Mouse (Mus musculus) kidney, embryonic 16.5 days (tissue): ENCODE measurements around the gene Krtap12-1. TPM values are rescaled to one million over a fixed set of nuclear protein-coding genes. Genes with fewer than 3 reads are reported as not detected.
"Not testable (repeated sequence)": the region's sequence is repeated elsewhere in the genome, so short reads cannot be mapped to it uniquely, and the experiment has no call there.

Source experiments
- ATAC-seq: fragments of 200-750 bp; cut with Nextera tagmentation; 2 replicates; pipeline ENCODE4 v1.8.0; 2017; ENCODE audit warnings: moderate TSS enrichment; ENCODE audit not compliant: low FRiP score, low TSS enrichment
- H3K27ac ChIP-seq: fragments of 300-500 bp; sonication (generic); 2 replicates; pipeline ENCODE4 v1.5.1; 2014; ENCODE audit warnings: low read length
- H3K27me3 ChIP-seq: fragments of 300-500 bp; sonication (generic); 2 replicates; pipeline ENCODE4 v1.6.1; 2014; ENCODE audit warnings: low read length, control low read depth, mixed read lengths; ENCODE audit not compliant: insufficient read depth
- H3K36me3 ChIP-seq: fragments of 300-500 bp; sonication (generic); 2 replicates; pipeline ENCODE4 v1.6.1; 2014; ENCODE audit warnings: low read length, control low read depth, mixed read lengths; ENCODE audit not compliant: insufficient read depth
- H3K4me1 ChIP-seq: fragments of 300-500 bp; sonication (generic); 2 replicates; pipeline ENCODE4 v1.6.1; 2014; ENCODE audit warnings: low read length, control low read depth, mixed read lengths; ENCODE audit not compliant: insufficient read depth
- H3K4me2 ChIP-seq: fragments of 300-500 bp; sonication (generic); replicated peaks from 2 replicates; pipeline ENCODE4 v1.6.1; 2014; ENCODE audit warnings: low read depth, low read length
- H3K4me3 ChIP-seq: fragments of 300-500 bp; sonication (generic); 2 replicates; pipeline ENCODE4 v1.5.1; 2014; ENCODE audit warnings: mild to moderate bottlenecking, low read length
- H3K9ac ChIP-seq: fragments of 300-500 bp; sonication (generic); replicated peaks from 2 replicates; pipeline ENCODE4 v1.6.1; 2014; ENCODE audit warnings: low read length
- H3K9me3 ChIP-seq: fragments of 300-500 bp; sonication (generic); 2 replicates; pipeline ENCODE4 v1.6.1; 2016; ENCODE audit warnings: low read length, control low read depth
- WGBS: fragments of 180-500 bp; shearing (Covaris S2); extraction: QIAGEN DNeasy Blood & Tissue Kit; methylation state at CpG from one replicate; pipeline ENCODE4 v1.1.7; 2014; 5-methylcytosine and 5-hydroxymethylcytosine counted together
- polyA plus RNA-seq: library from polyadenylated mRNA; unstranded; fragments of >200 nt; fragmentation: Nextera tagmentation; extraction: Ambion mirVana; gene quantifications from 2 replicates; pipeline ENCODE4 v1.2.1, GENCODE M21; 2015

Krtap12-1 gene
- not detected in 2 replicates for polyA plus RNA-seq

GRCm38 (mm10) chr10:77720299-77720698, at the start of gene Krtap12-1:
Gene Krtap12-1, plus strand, starts transcription at chr10:77720599.
- not testable (repeated sequence) for H3K36me3 ChIP-seq, H3K4me2 ChIP-seq, ATAC-seq, H3K4me3 ChIP-seq, H3K27me3 ChIP-seq, H3K4me1 ChIP-seq, H3K9ac ChIP-seq, H3K27ac ChIP-seq, H3K9me3 ChIP-seq
- WGBS: 85% methylated on average over 1 of the region's 1 CpGs

GRCm38 (mm10) chr10:77670710-77671109, 49.7 kb upstream of the Krtap12-1 start:
- Histone ChIP-seq H3K27ac (no peak overlapping the region), H3K4me3 (no peak overlapping the region), H3K9ac (no peak overlapping the region)

GRCm38 (mm10) chr10:77671519-77671918, 48.9 kb upstream of the Krtap12-1 start:
- H3K4me2 ChIP-seq: no peak overlapping the region
- no peaks in the 10 kb centered on the region for H3K36me3 ChIP-seq
- H3K27me3 ChIP-seq: peaks cover 4% of the 10 kb centered on the region
- 58% methylated on average over 4 of the region's 4 CpGs for WGBS
- H3K27ac ChIP-seq: no peak overlapping the region
- no peak for ATAC-seq
- H3K9ac ChIP-seq: no peak overlapping the region
- H3K9me3 ChIP-seq: no peaks in the 10 kb centered on the region
- H3K4me3 ChIP-seq: no peak overlapping the region
- no peaks in the 10 kb centered on the region for H3K4me1 ChIP-seq

More at GRCm38 (mm10) chr10:77670710-77671109, 49.7 kb upstream of the Krtap12-1 start:
- no peaks in the 10 kb centered on the region for H3K27me3 ChIP-seq
- WGBS: 78% methylated on average over 4 of the region's 4 CpGs
- H3K4me2 ChIP-seq: no peak overlapping the region
- no peaks in the 10 kb centered on the region for H3K4me1 ChIP-seq
- H3K9me3 ChIP-seq: no peaks in the 10 kb centered on the region
- no peak for ATAC-seq
- H3K36me3 ChIP-seq: no peaks in the 10 kb centered on the region

- WGBS: 52% methylated on average over 13 of the region's 13 CpGs
- no peaks in the 10 kb centered on the region for H3K9me3 ChIP-seq
- no peak overlapping the region for H3K9ac ChIP-seq
- no peak overlapping the region for H3K4me2 ChIP-seq
- H3K4me1 ChIP-seq: peaks cover 8% of the 10 kb centered on the region
- H3K27ac ChIP-seq: no peak overlapping the region
- H3K27me3 ChIP-seq: peaks cover 25% of the 10 kb centered on the region
- no peaks in the 10 kb centered on the region for H3K36me3 ChIP-seq
- no peak overlapping the region for H3K4me3 ChIP-seq
- no peak for ATAC-seq
Measured at GRCm38 (mm10) chr10:77673765-77674164, 46.6 kb upstream of the Krtap12-1 start.

- Histone ChIP-seq H3K9me3 (no peaks in the 10 kb centered on the region), H3K9ac (0 out of 2 replicates have a peak overlapping the region, but pooled peaks have one; percentile 3), H3K36me3 (no peaks in the 10 kb centered on the region), H3K27ac (no peak overlapping the region), H3K4me2 (peak overlapping the region; percentile 50), H3K4me1 (peaks cover 8% of the 10 kb centered on the region), H3K27me3 (peaks cover 29% of the 10 kb centered on the region), H3K4me3 (peak overlapping the region; percentile 38)
- under 1% methylated on average over 35 of the region's 35 CpGs for WGBS
- ATAC-seq: no peak
Measured at GRCm38 (mm10) chr10:77677562-77677961, 42.8 kb upstream of the Krtap12-1 start.

GRCm38 (mm10) chr10:77682994-77683393, 37.4 kb upstream of the Krtap12-1 start:
- Histone ChIP-seq H3K4me2 (no peak overlapping the region), H3K4me3 (no peak overlapping the region), H3K27ac (no peak overlapping the region), H3K4me1 (0 out of 2 replicates have a peak, but pooled peaks cover 2% of the 10 kb centered on the region), H3K36me3 (no peaks in the 10 kb centered on the region), H3K9ac (no peak overlapping the region), H3K27me3 (peaks cover 47% of the 10 kb centered on the region), H3K9me3 (no peaks in the 10 kb centered on the region)
- 85% methylated on average over 7 of the region's 7 CpGs for WGBS
- ATAC-seq: no peak

- H3K4me2 ChIP-seq: no peak overlapping the region
- ATAC-seq: no peak
- H3K9ac ChIP-seq: no peak overlapping the region
- no peak overlapping the region for H3K4me3 ChIP-seq
- WGBS: 32% methylated on average over 8 of the region's 8 CpGs
- H3K27me3 ChIP-seq: peaks cover 37% of the 10 kb centered on the region
- H3K27ac ChIP-seq: no peak overlapping the region
- H3K36me3 ChIP-seq: no peaks in the 10 kb centered on the region
- 0 out of 2 replicates have a peak, but pooled peaks cover 2% of the 10 kb centered on the region for H3K4me1 ChIP-seq
- H3K9me3 ChIP-seq: no peaks in the 10 kb centered on the region
Measured at GRCm38 (mm10) chr10:77684181-77684580, 36.2 kb upstream of the Krtap12-1 start.

- H3K27ac ChIP-seq: no peak within 1 kb of the TSS
Measured at GRCm38 (mm10) chr10:77685895-77686664, 34.3 kb upstream of the Krtap12-1 start, which contains the start of gene Tspear. Gene Tspear, plus strand, starts transcription at chr10:77686569.

GRCm38 (mm10) chr10:77687021-77687420, 33.4 kb upstream of the Krtap12-1 start:
- Histone ChIP-seq H3K9me3 (no peaks in the 10 kb centered on the region), H3K27ac (no peak overlapping the region)
- WGBS: 13% methylated on average over 10 of the region's 10 CpGs

More at GRCm38 (mm10) chr10:77685895-77686664, 34.3 kb upstream of the Krtap12-1 start, which contains the start of gene Tspear:
- Histone ChIP-seq H3K4me3 (no peak within 1 kb of the TSS), H3K9me3 (no peaks in the 10 kb centered on the region), H3K36me3 (no peaks in the 10 kb centered on the region), H3K4me2 (no peak within 1 kb of the TSS), H3K4me1 (0 out of 2 replicates have a peak, but pooled peaks cover 2% of the 10 kb centered on the region), H3K9ac (no peak within 1 kb of the TSS), H3K27me3 (peaks cover 37% of the 10 kb centered on the region)
- 3% methylated on average over 22 of the region's 22 CpGs for WGBS
- ATAC-seq: peak; percentile 63; the same call in 1 of the 2 replicates

GRCm38 (mm10) chr10:77690356-77690807, 30.0 kb upstream of the Krtap12-1 start, which contains the start of gene Gm19402:
Gene Gm19402, minus strand, starts transcription at chr10:77690757.
- H3K9ac ChIP-seq, ATAC-seq, H3K27ac ChIP-seq, H3K4me1 ChIP-seq, H3K4me3 ChIP-seq, H3K9me3 ChIP-seq, H3K36me3 ChIP-seq, H3K4me2 ChIP-seq: not testable (repeated sequence)
- WGBS: 72% methylated on average over 3 of the region's 3 CpGs
- peaks cover 22% of the 10 kb centered on the region for H3K27me3 ChIP-seq

More at GRCm38 (mm10) chr10:77687021-77687420, 33.4 kb upstream of the Krtap12-1 start:
- Histone ChIP-seq H3K36me3 (no peaks in the 10 kb centered on the region), H3K9ac (no peak overlapping the region), H3K4me3 (no peak overlapping the region), H3K4me1 (0 out of 2 replicates have a peak, but pooled peaks cover 2% of the 10 kb centered on the region), H3K27me3 (peaks cover 37% of the 10 kb centered on the region), H3K4me2 (no peak overlapping the region)
- ATAC-seq: no peak
